Mouse (Mus musculus): Measurements from ENCODE around the gene Maco1.
A peak's percentile ranks its signal among the peaks of the same experiment; 100 is the strongest.
"Not testable (repeated sequence)": the region's sequence is repeated elsewhere in the genome, so short reads cannot be mapped to it uniquely, and the experiment has no call there.

Gene Maco1

DNA sequence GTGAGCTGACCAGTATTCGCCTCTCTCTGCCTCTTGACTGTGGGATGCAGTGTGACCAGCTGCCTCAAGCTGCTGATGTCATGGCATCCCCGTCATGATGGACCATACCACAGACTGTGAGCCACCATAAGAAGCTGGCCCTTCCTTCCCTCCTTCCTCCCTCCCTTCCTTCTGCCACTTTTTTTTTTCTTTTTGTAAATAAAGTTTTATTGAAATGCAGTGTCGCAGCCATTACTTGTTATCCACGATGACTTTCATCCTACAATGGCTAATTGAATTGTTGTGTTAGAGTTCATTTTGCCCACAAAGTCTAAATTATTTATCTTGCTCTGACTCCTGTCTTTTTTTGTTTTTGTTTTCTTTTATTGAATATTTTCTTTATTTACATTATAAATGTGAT, 5.3 kb upstream of the Maco1 start:
- no peak for DNase-seq (ENCODE audit: low spot score)

DNA sequence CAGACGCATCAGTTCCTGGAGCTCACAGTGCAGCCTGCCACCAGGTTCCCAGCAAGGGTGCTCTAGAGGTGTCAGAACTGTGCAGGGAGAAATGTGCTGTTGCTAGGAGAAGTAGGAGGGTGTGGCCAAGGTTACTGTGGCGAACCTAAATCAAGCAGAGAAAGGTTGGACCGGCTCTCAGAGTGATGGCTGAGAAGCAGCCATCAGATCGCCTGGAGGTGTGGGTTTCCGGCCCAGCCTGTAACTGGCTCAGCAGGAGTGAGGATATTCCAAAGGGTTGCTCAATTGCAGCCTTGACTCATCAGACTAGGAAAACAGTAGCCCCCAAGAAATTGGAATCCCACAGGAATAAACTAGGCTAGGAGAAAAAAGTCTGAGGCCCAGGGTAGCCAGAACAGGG, 3.4 kb upstream of the Maco1 start:
- no peak for DNase-seq (ENCODE audit: low spot score)

- no peak for DNase-seq (ENCODE audit: low spot score)
These were observed 2.9 kb upstream of the Maco1 start for GRCm38 (mm10) chr4:134856056-134856455.

DNA sequence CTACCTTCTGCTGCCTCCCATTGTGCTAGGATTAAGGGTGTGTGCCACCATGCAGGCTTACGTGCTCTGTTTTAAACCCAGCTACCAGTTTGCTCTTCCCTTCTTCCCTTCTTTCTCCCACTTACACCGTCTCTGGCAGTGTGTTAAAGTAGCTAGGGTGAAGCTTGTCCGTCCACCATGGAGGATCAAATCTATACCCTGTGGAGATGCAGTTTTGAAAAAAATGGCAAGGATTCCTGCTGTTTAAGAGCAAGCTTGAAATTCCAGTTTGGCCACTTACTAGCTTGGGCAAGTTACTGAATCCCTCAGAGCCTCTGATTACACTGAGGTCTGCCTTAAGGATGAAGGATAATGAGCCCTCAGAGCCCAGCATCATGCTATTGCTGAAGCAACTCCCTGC, 2.2 kb upstream of the Maco1 start:
- no peak for DNase-seq (ENCODE audit: low spot score)

DNA sequence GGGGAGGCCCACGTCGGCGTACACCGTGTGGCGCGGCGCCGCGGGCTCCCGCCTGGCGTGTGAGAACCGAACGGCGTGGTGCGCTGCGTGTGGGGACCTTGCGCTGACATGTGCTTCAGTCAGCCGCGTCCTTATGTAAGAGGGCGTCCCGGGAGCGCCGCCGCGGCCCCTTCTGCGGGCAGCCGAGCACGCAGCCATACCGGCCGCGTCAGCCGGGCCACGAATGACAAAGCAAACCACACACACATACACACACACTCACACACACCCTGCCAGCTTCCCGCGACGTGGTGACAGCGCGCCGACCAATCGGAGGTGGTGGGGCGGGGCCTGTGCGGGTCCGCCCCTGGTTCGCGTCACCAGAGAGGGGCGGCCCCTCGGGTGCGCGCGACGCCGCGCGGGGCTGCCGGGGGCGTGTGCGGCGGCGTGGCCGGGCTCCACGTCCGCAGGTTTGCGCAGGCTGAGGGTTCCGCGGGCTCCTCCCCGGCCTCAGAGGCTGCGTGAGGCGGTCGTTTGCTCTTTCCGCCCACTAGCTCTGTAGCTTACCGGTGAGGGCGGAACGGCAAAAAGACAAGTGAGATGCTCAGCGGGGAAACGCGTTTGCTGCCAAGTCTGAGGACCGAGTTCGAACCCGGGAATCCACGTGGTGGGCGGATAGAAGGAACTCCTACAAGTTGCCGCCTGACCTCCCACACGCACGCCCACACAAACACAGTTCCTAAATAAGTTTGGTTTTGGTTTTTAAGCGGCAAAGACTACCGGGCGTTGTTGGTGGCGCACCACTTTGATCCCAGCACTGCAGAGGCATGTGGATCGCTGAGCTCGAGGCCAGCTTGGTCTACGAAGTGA, 716 bp upstream of the Maco1 start:
- peak; percentile 86 for DNase-seq (ENCODE audit: low spot score)

GRCm38 (mm10) chr4:134852438-134853255, 498 bp downstream of the Maco1 start:
- DNase-seq (ENCODE audit: low spot score): peak; percentile 26

- no peak for DNase-seq (ENCODE audit: low spot score)
These were observed 1.3 kb downstream of the Maco1 start for GRCm38 (mm10) chr4:134851876-134852275.

- no peak for DNase-seq (ENCODE audit: low spot score)
These were observed 1.9 kb downstream of the Maco1 start for GRCm38 (mm10) chr4:134851236-134851635.

GRCm38 (mm10) chr4:134850551-134850950, 2.6 kb downstream of the Maco1 start:
- DNase-seq (ENCODE audit: low spot score): no peak

- DNase-seq (ENCODE audit: low spot score): peak; percentile 68
These were observed 5.6 kb downstream of the Maco1 start for GRCm38 (mm10) chr4:134847587-134847986.

- DNase-seq (ENCODE audit: low spot score): no peak
These were observed 9.6 kb downstream of the Maco1 start for GRCm38 (mm10) chr4:134843566-134843965.

- no peak for DNase-seq (ENCODE audit: low spot score)
These were observed 12.9 kb downstream of the Maco1 start for GRCm38 (mm10) chr4:134840231-134840630.

GRCm38 (mm10) chr4:134838706-134839105, 14.4 kb downstream of the Maco1 start:
- DNase-seq (ENCODE audit: low spot score): not testable (repeated sequence)

DNA sequence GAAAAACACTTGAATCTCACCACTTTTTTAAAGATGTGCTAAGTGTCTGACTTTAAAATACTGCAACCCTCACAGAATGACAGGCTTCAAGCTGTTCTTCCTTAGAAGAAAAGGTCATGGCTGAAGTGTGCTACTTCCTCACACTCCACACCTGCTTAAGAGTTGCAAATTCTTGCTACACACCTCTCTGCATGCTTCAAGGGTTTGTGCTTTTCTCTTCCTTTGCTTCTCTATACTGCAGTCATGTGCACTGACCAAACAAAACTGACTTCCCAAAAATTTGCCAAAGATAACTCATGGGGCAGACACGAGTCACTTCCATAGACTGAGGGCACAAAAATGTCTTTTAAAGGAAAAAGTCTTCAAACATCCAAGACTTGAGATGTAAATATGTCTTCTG, 14.9 kb downstream of the Maco1 start:
- DNase-seq (ENCODE audit: low spot score): no peak

- no peak for DNase-seq (ENCODE audit: low spot score)
These were observed 17.7 kb downstream of the Maco1 start for GRCm38 (mm10) chr4:134835486-134835885.

DNA sequence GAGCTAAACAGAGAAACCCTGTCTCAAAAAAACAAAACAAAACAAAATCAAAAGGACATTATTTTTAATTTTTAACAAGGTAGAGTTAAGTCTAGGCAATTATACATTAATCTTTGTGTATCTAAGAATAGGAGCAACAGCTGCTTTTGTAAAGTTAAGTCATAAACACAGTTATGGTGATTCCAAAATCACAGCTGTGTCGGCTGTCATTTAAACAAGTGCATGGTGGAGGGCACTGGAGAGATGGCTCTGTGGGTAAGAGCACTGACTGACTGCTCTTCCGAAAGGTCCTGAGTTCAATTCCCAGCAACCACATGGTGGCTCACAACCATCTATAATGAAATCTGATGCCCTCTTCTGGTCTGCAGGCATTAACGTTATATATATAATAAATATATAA, 21.2 kb downstream of the Maco1 start:
- no peak for DNase-seq (ENCODE audit: low spot score)

DNA sequence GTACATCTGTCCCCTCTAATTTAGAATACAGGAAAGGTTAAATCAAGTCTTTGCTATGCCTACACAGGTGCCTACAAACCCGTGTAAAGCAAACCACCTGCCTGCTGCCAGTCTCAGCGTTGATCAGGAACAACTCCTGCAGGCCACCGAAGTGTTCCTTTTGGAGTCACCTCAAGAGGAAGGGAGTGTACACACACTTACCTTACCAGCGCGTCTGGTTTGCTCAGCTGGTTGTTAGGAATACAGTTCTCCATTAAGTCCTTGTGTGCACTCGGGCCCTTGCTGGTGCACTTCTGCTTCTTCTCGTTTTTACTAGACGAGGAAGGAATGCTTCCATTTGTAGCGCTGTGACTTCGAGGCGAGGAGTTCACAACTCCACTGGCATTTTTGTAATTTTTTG, 25.3 kb downstream of the Maco1 start:
- no peak for DNase-seq (ENCODE audit: low spot score)

GRCm38 (mm10) chr4:134826348-134826747, 26.8 kb downstream of the Maco1 start:
- no peak for DNase-seq (ENCODE audit: low spot score)

GRCm38 (mm10) chr4:134825864-134826263, 27.3 kb downstream of the Maco1 start:
- DNase-seq (ENCODE audit: low spot score): not testable (repeated sequence)

GRCm38 (mm10) chr4:134823560-134823959, 29.6 kb downstream of the Maco1 start:
- DNase-seq (ENCODE audit: low spot score): peak; percentile 80

DNA sequence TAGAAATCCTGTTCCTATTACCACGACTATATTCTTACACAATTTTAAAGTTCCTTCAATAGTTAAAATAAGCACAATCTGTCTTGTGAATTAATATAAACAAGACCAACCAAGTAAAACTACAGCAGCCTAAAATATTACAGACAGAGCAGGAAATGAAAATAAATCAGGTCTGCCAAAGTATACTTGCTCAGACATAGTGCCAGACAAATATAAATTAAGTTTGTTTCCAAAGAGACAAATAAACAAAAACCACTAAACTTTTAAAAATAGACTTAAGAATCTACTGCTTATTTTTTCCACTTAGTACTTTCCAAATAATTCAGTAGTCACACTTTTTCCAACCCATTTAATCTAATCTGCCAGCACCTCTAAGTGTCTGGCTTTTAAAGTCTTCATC, 32.1 kb downstream of the Maco1 start:
- DNase-seq (ENCODE audit: low spot score): peak; percentile 42

DNA sequence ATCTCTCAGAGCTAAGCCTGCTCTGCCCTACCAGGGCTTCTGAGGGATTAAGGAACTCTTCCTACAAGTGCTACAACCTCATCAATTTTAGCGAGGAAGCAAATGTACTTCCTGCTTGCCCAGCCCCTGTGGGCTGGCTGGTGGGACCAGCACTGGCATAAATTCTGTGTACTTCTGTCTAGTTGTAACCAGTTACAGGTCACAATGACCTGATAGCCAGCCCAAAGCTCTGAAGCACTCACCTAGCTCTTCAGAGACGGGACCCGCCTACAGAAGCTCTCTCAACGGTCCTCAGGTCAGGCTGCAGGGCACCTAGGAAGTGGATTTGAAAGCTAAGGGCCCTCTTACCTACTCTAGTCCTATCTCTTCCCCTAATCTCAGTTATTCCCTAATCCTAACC, 35.4 kb downstream of the Maco1 start:
- DNase-seq (ENCODE audit: low spot score): no peak

GRCm38 (mm10) chr4:134814229-134814571, 38.9 kb downstream of the Maco1 start:
- no peak for DNase-seq (ENCODE audit: low spot score)
